Comparison of ENCODE assay signal across 8 mouse cellular contexts in the genomic region with DNA sequence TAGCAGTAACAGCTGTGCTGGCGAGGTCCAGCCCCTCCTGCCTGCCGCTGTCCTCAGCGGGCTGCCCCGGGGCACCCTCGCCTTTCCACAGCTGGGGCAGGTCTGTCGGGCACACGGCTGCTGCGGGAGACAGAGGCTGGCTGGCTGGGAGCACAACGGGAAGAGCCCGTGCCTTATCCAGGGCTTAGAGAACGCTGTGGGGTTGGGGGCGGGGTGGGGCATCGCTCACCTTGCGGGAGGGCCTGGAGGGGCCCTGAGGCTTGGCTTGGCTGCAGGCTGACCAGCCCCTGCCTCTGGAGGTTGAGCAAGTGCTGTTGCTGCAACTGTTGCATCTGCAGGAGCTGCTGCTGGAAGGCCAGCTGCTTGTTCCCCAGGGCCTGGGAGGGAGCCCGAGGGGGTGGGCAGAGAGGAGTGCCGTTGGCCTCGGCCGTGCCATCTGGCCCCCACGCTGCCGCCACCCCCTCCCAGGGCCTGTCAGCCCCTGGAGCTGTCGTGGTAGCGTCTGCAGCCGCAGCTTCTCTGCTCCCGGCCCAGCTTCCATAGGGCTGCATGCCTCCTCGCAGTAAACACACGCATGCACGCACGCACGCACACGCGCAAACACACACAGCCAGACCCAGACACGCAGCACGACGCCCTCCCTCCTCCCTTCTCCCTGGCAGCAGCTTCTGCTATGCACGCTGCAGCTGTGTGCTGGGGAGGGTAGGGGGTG. TPM values are rescaled to one million over a fixed set of nuclear protein-coding genes. Genes with fewer than 3 reads are reported as not detected.
A peak's percentile ranks its signal among the peaks of the same experiment; 100 is the strongest.
DNase-seq lines count a peak whose midpoint lies in the region; ATAC-seq and TF ChIP-seq lines count a peak whose summit lies in the region.

No protein-coding gene starts in this region.

- peak overlapping the region; percentile 61 for H3K4me2 ChIP-seq in midbrain, embryonic 13.5 days (replicated peaks)

- TF ChIP-seq CTCF in testis, adult 2 months (IDR thresholded peaks at IDR 0.05; ENCODE audit: control insufficient read depth, insufficient read depth, insufficient replicate concordance, low read depth, low read length), result no peak

- peak overlapping the region; percentile 65 for H3K9ac ChIP-seq in midbrain, embryonic 13.5 days (replicated peaks)

- H3K27ac ChIP-seq in midbrain, embryonic 13.5 days, result peak overlapping the region; percentile 91
- H3K27ac ChIP-seq in testis, adult 2 months (ENCODE audit: control insufficient read depth, insufficient read depth, low read depth, low read length), result no peak overlapping the region

- peaks cover 9% of the 10 kb centered on the region; the same call in 1 of the 2 replicates for H3K27me3 ChIP-seq in midbrain, embryonic 13.5 days
- H3K27me3 ChIP-seq in testis, adult 2 months (ENCODE audit: control insufficient read depth, insufficient read depth, low read length), result no peaks in the 10 kb centered on the region

- DNase-seq in adrenal gland, postnatal 14 days, result peak; percentile 29
- DNase-seq in adrenal gland, adult 8-10 months, result no peak
- peak; percentile 75 to 78 for DNase-seq in cerebellum, postnatal 10 days
- peak; percentile 50 for DNase-seq in gastrocnemius, postnatal 25 days
- peak; percentile 64 to 71 for DNase-seq in layer of hippocampus, postnatal 14 days (ENCODE audit: low spot score in 2 of 2)
- DNase-seq in thymus, postnatal 25 days, result no peak

- TF ChIP-seq POLR2A in testis, adult 2 months (IDR thresholded peaks at IDR 0.05; ENCODE audit: control insufficient read depth, low read depth, low read length), result 0 out of 2 replicates have a peak, but pooled peaks have one; percentile 34

- 6% methylated on average over 35 of the region's 35 CpGs for WGBS in midbrain, embryonic 13.5 days

- peaks cover 21% of the 10 kb centered on the region for H3K36me3 ChIP-seq in midbrain, embryonic 13.5 days
- H3K36me3 ChIP-seq in testis, adult 2 months (ENCODE audit: control insufficient read depth, insufficient read depth, low read length), result no peaks in the 10 kb centered on the region

- H3K4me1 ChIP-seq in midbrain, embryonic 13.5 days (replicated peaks), result peaks cover 81% of the 10 kb centered on the region
- H3K4me1 ChIP-seq in testis, adult 2 months (ENCODE audit: control insufficient read depth, insufficient read depth, low read length), result peaks cover 18% of the 10 kb centered on the region

- no peaks in the 10 kb centered on the region for H3K9me3 ChIP-seq in midbrain, embryonic 13.5 days

- peak overlapping the region; percentile 40 for H3K4me3 ChIP-seq in midbrain, embryonic 13.5 days (replicated peaks)
- peak overlapping the region; percentile 34 for H3K4me3 ChIP-seq in testis, adult 2 months (ENCODE audit: control insufficient read depth, low read depth, low read length)

- ATAC-seq in midbrain, embryonic 13.5 days, result peak; percentile 67

RNA-seq across cellular contexts. Expression of gene Mdfi, which starts 44.0 kb away (rescaled TPM):
- 3.9 and 4.3 TPM in 2 replicates for total RNA-seq in adrenal gland, postnatal 14 days (2021)
- total RNA-seq in adrenal gland, adult 8-10 months (2022), result 1 to 10 TPM; 1.2 to 3.3 (median 1.6) TPM
- 1 to 10 TPM; 1.0 to 1.1 TPM for total RNA-seq in gastrocnemius, postnatal 25 days (2021)
- 1 to 10 TPM; 1.4 to 1.8 TPM for total RNA-seq in layer of hippocampus, postnatal 14 days (2021)
- polyA plus RNA-seq in midbrain, embryonic 13.5 days (2015; fragmentation: Nextera tagmentation; extraction: Ambion mirVana), result 2.8 and 4.4 TPM in 2 replicates
- polyA plus RNA-seq in testis, adult 2 months (2012; rRNA removed), result 2.0 and 2.1 TPM in 2 replicates

RNA-seq across cellular contexts. Expression of gene Foxp4, which starts 45.9 kb away (rescaled TPM):
- total RNA-seq in adrenal gland, postnatal 14 days (2021), result 20.6 and 28.1 TPM in 2 replicates
- total RNA-seq in adrenal gland, adult 8-10 months (2022), result 10 to 100 TPM; 21.5 to 39.2 (median 31.0) TPM
- 1 to 10 TPM; 6.4 to 7.6 TPM for total RNA-seq in gastrocnemius, postnatal 25 days (2021)
- total RNA-seq in layer of hippocampus, postnatal 14 days (2021), result 10 to 100 TPM; 43.4 to 49.1 TPM
- 16.0 and 25.2 TPM in 2 replicates for polyA plus RNA-seq in midbrain, embryonic 13.5 days (2015; fragmentation: Nextera tagmentation; extraction: Ambion mirVana)
- 7.6 and 7.8 TPM in 2 replicates for polyA plus RNA-seq in testis, adult 2 months (2012; rRNA removed)

Comparison
In these comparisons a context has a peak if more than half of its experiments do, and no peak if none do; other contexts are left out.
1. DNase-seq: peak in adrenal gland, postnatal 14 days (single experiment), cerebellum, postnatal 10 days (2 of 2), gastrocnemius, postnatal 25 days (single experiment) and layer of hippocampus, postnatal 14 days (2 of 2); none in adrenal gland, adult 8-10 months (single experiment) and thymus, postnatal 25 days (single experiment).